Mouse (Mus musculus) forebrain, embryonic 16.5 days (tissue): ENCODE data around the gene Vdac1. TPM values are rescaled to one million over a fixed set of nuclear protein-coding genes. Genes with fewer than 3 reads are reported as not detected.

Experiments used
- ATAC-seq: fragments of 200-750 bp; cut with Nextera tagmentation; 2 replicates; pipeline ENCODE4 v1.8.0; 2017; ENCODE audit warnings: mild to moderate bottlenecking, moderate library complexity
- H3K27ac ChIP-seq: fragments of 300-500 bp; sonication (generic); 2 replicates; pipeline ENCODE4 v1.5.1; 2014; ENCODE audit warnings: low read length, control low read depth
- H3K27me3 ChIP-seq: fragments of 300-500 bp; sonication (generic); replicated peaks from 2 replicates; pipeline ENCODE4 v1.6.1; 2014; ENCODE audit warnings: low read length; ENCODE audit not compliant: control insufficient read depth, insufficient read depth
- H3K36me3 ChIP-seq: fragments of 300-500 bp; sonication (generic); 2 replicates; pipeline ENCODE4 v1.6.1; 2014; ENCODE audit not compliant: control insufficient read depth, insufficient read depth
- H3K4me1 ChIP-seq: fragments of 300-500 bp; sonication (generic); replicated peaks from 2 replicates; pipeline ENCODE4 v1.6.1; 2014; ENCODE audit warnings: low read length; ENCODE audit not compliant: control insufficient read depth, insufficient read depth
- H3K4me2 ChIP-seq: fragments of 300-500 bp; sonication (generic); 2 replicates; pipeline ENCODE4 v1.6.1; 2014; ENCODE audit warnings: mild to moderate bottlenecking, low read length, control low read depth
- H3K4me3 ChIP-seq: fragments of 300-500 bp; sonication (generic); replicated peaks from 2 replicates; pipeline ENCODE4 v1.5.1; 2014; ENCODE audit warnings: mild to moderate bottlenecking, low read length, control low read depth
- H3K9ac ChIP-seq: fragments of 300-500 bp; sonication (generic); replicated peaks from 2 replicates; pipeline ENCODE4 v1.6.1; 2014; ENCODE audit warnings: low read depth, low read length, control low read depth
- H3K9me3 ChIP-seq: fragments of 300-500 bp; sonication (generic); 2 replicates; pipeline ENCODE4 v1.6.1; 2016; ENCODE audit warnings: low read length; ENCODE audit not compliant: control insufficient read depth
- WGBS: fragments of 180-500 bp; shearing (Covaris S2); extraction: QIAGEN DNeasy Blood & Tissue Kit; methylation state at CpG from one replicate; pipeline ENCODE4 v1.1.7; 2014; 5-methylcytosine and 5-hydroxymethylcytosine counted together
- polyA plus RNA-seq: library from polyadenylated mRNA; unstranded; fragments of >200 nt; fragmentation: Nextera tagmentation; extraction: Ambion mirVana; gene quantifications from 2 replicates; pipeline ENCODE4 v1.2.1, GENCODE M21; 2015

Vdac1 gene
- polyA plus RNA-seq, 1 experiment from 2014 or later, result 341 TPM

DNA sequence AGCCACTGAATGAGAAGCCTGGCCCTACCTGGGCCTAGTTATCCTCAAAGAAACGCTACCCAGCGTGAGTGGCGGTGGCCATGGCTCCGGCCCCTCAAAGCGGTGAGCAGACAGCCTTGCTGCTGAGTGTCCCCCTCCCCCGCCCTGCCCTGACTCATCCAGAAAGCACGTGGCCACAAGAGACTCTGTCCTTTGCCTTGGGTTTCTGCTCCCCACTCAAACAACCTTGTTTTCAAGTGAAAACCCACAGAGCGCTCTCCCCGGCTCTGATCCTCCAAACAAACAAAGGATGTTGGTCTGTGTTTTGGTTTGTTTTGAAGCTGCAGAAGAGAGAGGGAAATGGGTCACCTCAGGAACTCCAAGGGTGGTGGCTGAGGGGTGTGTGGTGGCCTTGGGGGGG is 19.7 kb upstream of the Vdac1 start:
- Histone ChIP-seq H3K27me3 (no peaks in the 10 kb centered on the region), H3K27ac (no peak overlapping the region), H3K9ac (no peak overlapping the region), H3K4me1 (peaks cover 10% of the 10 kb centered on the region), H3K9me3 (no peaks in the 10 kb centered on the region), H3K4me3 (no peak overlapping the region), H3K36me3 (no peaks in the 10 kb centered on the region), H3K4me2 (no peak overlapping the region)
- 55% methylated on average over 9 of the region's 9 CpGs for WGBS
- no peak for ATAC-seq

DNA sequence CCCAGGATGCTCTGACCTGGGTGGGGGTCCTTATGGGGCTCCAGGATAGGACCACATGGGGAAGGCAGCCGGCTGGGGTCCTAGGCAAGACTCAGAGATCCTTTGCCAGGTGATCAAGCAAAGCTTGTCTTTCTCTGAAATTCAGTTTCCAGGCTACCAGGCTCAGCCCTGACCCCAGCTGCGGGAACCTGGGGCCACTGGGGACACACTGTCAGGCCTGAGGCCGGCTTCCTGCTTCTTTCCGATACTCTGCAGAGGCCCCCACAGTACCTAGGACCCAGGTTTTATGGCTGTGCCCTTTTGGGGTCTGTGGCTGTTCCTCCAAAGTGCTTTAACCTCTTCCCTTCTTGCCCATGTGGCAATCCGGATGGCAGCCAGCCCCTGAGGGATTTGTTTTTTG is 19.2 kb upstream of the Vdac1 start:
- Histone ChIP-seq H3K4me3 (no peak overlapping the region), H3K4me1 (peaks cover 7% of the 10 kb centered on the region), H3K27ac (no peak overlapping the region), H3K9ac (no peak overlapping the region), H3K4me2 (no peak overlapping the region), H3K36me3 (no peaks in the 10 kb centered on the region), H3K27me3 (no peaks in the 10 kb centered on the region), H3K9me3 (no peaks in the 10 kb centered on the region)
- WGBS, result 81% methylated on average over 5 of the region's 5 CpGs
- no peak for ATAC-seq

DNA sequence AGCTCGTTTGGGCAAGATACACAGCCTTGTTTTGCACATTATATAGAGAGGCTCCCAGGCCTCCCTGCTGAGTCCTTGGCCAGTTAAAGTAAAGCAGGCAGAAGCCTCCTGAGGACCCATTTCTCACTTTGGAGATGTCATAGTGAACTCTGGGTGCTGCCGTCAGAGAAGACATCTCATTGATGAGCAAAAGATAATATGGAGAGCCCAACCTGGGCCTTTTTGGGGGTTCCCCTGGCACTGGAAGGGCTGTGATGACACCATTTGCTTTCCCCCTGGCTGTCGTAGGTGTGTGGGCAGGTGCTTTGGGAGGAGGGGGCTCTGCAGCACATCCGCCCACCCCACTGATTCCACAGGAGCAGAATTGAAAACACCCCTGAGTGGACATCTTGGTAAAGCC is 18.4 kb upstream of the Vdac1 start:
- Histone ChIP-seq H3K9me3 (no peaks in the 10 kb centered on the region), H3K4me3 (no peak overlapping the region), H3K27ac (no peak overlapping the region), H3K27me3 (no peaks in the 10 kb centered on the region), H3K9ac (no peak overlapping the region), H3K4me2 (no peak overlapping the region), H3K4me1 (peaks cover 8% of the 10 kb centered on the region), H3K36me3 (no peaks in the 10 kb centered on the region)
- WGBS, result 74% methylated on average over 4 of the region's 4 CpGs
- ATAC-seq, result no peak

DNA sequence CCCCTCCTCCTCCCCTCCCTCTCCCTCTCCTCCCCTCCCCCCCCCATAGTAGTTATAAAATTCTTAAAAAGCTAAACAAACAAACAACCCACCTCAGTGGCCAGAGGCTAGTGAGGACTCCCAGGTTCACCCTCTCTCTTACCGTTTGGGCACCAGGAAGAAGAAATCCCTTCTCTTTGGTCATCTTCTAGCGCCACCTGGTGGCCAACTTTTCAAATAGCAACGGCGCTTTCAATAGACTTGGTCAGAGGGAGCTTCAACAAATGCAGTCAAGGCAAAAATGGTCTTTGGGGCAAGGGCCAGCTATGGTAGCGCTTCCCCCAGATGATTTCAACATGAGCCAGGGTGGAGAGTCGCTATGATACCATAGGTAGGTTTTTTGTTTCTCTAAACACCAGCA is 17.5 kb upstream of the Vdac1 start:
- Histone ChIP-seq H3K4me3 (no peak overlapping the region), H3K27me3 (no peaks in the 10 kb centered on the region), H3K36me3 (no peaks in the 10 kb centered on the region), H3K9ac (no peak overlapping the region), H3K4me1 (peaks cover 8% of the 10 kb centered on the region), H3K9me3 (no peaks in the 10 kb centered on the region), H3K4me2 (no peak overlapping the region), H3K27ac (no peak overlapping the region)
- 2% methylated on average over 6 of the region's 6 CpGs for WGBS
- peak; percentile 43; the same call in 1 of the 2 replicates for ATAC-seq

DNA sequence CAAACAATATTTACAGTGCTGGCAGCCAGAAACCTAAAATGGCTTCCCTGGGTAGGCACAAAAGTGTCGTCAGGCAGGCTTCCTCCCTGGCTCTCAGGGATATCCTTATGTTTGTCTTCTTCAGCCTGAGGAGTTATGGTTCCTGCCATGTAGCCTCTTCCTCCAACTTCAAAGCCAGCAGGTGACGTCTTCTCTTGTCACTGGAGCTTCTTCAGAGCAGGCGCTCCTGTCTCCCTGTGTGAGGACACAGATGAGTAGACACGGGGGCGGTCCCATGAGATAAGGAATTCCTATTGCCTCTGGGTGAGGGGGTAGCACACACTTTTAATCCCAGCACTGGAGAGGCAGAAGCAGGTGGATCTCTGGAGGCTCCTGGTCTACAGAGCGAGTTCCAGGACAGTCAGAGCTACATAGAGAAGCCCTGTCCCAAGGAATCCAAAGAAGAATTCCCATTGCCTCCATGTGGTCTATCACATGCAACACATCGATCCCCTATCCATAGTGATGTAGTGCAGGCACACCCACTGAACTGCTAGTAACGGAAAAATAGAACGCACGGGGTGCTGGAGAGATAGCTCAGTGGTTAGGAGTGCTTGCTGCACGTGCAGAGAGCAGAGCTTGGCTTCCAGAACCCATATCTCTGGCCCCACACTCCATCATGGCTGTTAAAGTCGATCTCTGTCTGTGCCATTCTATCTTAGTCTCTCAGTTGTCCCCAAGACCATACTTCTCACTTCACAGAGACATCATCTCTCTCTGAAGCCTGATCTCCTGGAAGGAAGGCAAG is 15.5 kb upstream of the Vdac1 start:
- 0 out of 2 replicates have a peak overlapping the region, but pooled peaks have one; percentile 49 for H3K4me2 ChIP-seq
- 83% methylated on average over 12 of the region's 12 CpGs for WGBS

DNA sequence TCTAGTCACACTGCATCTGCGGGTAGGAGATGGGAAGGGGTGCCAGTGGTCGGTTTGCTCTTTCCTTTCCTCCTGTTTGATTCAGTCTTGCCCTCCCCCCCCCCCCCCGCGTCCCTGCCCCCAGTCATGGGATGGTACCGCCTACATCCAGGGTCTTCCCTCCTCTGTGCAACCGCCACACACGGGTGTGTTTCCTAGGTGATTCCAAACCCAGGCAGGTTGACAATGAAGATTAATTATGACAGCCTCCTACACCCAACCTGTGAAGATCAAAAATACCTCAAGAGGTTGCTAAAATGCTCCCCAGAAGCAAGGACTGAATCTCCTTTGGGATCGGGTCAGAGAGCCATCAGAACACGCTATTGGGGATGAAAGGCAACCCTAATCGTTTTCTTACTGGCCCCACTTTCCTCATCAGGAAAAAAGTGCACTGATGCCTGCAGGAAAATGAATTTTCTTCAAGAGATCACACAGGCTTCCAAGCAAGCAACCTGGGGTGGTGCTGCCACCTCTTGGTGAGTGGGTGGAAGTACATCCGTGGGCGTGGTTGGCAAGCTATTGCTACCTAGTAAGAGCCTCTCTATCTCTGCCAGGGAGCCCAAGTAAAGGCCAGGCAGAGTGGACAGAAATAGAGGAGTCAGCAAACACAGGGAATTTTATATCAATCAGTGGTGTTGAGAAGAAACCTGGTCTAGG is 14.6 kb upstream of the Vdac1 start:
- Histone ChIP-seq H3K9me3 (no peaks in the 10 kb centered on the region), H3K36me3 (no peaks in the 10 kb centered on the region), H3K4me3 (peak overlapping the region; percentile 25), H3K27me3 (no peaks in the 10 kb centered on the region), H3K27ac (0 out of 2 replicates have a peak overlapping the region, but pooled peaks have one; percentile 23), H3K4me2 (peak overlapping the region; percentile 49), H3K4me1 (peaks cover 8% of the 10 kb centered on the region), H3K9ac (no peak overlapping the region; the same call in 1 of the 2 replicates)
- WGBS, result 19% methylated on average over 10 of the region's 12 CpGs
- peak; percentile 63 for ATAC-seq

More for the DNA sequence above, 15.5 kb upstream of the Vdac1 start:
- Histone ChIP-seq H3K9ac (no peak overlapping the region), H3K36me3 (no peaks in the 10 kb centered on the region), H3K4me1 (peaks cover 8% of the 10 kb centered on the region), H3K4me3 (no peak overlapping the region), H3K27me3 (no peaks in the 10 kb centered on the region), H3K9me3 (no peaks in the 10 kb centered on the region), H3K27ac (no peak overlapping the region)
- ATAC-seq, result no peak

DNA sequence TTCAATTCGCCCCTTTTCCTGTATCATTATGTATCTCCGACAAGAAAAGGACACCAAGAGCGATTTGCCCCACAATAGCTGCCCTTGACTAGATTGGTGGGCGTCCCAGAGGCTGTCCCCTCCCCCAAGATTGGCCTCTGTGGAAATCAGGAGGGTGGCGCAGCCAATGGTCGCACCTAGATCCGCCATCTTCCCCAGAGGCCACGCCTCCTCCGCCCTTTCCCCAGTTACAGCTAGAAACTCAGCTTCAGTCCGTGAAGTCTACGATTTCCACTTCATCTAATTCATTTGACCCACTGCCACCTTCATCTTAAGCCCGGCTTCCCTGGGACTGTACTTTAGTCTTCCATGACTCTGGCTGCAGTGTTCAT is 14.0 kb upstream of the Vdac1 start:
- Histone ChIP-seq H3K4me3 (peak overlapping the region; percentile 25), H3K9me3 (no peaks in the 10 kb centered on the region), H3K27me3 (no peaks in the 10 kb centered on the region), H3K9ac (no peak overlapping the region), H3K36me3 (no peaks in the 10 kb centered on the region), H3K27ac (peak overlapping the region; percentile 56; the same call in 1 of the 2 replicates), H3K4me2 (peak overlapping the region; percentile 49), H3K4me1 (peaks cover 8% of the 10 kb centered on the region)
- 6% methylated on average over 12 of the region's 12 CpGs for WGBS
- ATAC-seq, result peak; percentile 71

DNA sequence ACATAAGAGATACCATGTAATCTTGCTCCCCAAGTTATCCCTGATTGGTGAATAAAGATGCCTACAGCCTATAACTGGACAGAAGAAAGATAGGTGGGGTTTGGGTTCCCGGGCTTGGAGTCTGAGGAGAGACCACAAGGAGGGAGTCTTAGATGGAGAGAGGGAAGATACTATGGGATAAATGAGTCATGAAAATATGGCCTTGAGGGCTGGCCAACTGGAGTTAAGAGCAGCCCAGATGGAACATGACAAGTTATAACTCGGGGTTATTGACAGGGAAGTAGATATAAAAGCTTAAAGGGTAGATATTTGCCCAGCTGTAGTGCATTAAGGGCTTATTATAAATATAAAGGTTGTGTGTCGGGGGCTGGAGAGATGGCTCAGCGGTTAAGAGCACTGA is 12.5 kb upstream of the Vdac1 start:
- ATAC-seq, result no peak
- Histone ChIP-seq H3K27ac (no peak overlapping the region), H3K4me3 (no peak overlapping the region), H3K4me1 (peaks cover 8% of the 10 kb centered on the region), H3K4me2 (no peak overlapping the region), H3K27me3 (no peaks in the 10 kb centered on the region), H3K9me3 (no peaks in the 10 kb centered on the region), H3K9ac (no peak overlapping the region), H3K36me3 (no peaks in the 10 kb centered on the region)
- 83% methylated on average over 4 of the region's 4 CpGs for WGBS

DNA sequence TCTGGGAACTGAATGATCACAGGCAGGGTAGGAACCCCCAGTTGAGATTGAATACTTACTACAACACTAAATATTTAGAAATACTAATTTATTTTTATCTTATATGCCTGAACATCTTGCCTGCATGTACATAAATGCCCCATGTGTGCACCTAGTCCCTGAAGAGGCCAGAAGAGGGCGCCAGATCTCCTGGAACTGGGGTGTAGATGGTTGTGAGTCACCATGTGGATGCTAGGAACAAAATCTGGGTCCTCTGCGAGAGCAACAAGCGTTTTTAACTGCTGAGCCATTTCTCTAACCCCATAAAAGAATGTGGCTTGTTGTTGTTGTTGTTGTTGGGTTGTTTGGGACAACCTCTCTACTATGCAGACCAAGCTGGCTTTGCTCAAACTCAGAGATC is 11.9 kb upstream of the Vdac1 start:
- no peak overlapping the region for H3K4me2 ChIP-seq
- 74% methylated on average over 3 of the region's 3 CpGs for WGBS

More for the DNA sequence above, 11.9 kb upstream of the Vdac1 start:
- Histone ChIP-seq H3K27me3 (no peaks in the 10 kb centered on the region), H3K36me3 (no peaks in the 10 kb centered on the region), H3K4me3 (no peak overlapping the region), H3K9ac (no peak overlapping the region), H3K27ac (no peak overlapping the region), H3K9me3 (no peaks in the 10 kb centered on the region), H3K4me1 (peaks cover 8% of the 10 kb centered on the region)
- ATAC-seq, result no peak
